Mouse (Mus musculus) kidney, postnatal 36 days (tissue): ENCODE results near the gene Pakap.

ENCODE experiments used
- DNase-seq, 2 experiments: peaks; one replicate each; pipeline ENCODE4 v3.0.0; 2021 to 2022; ENCODE audit warnings: mixed read lengths in 2 of 2

Pakap gene

GRCm38 (mm10) chr4:57567666-57568206 lies at the start of gene Pakap:
Gene Pakap, plus strand, starts transcription at chr4:57568179.
- peak in 1 of 2 experiments; percentile 50 for DNase-seq

- DNase-seq = no peak
Observed at GRCm38 (mm10) chr4:57523456-57523855, 44.5 kb upstream of the Pakap start.

GRCm38 (mm10) chr4:57524461-57524860 lies 43.5 kb upstream of the Pakap start:
- no peak for DNase-seq

GRCm38 (mm10) chr4:57525221-57526011 lies 42.6 kb upstream of the Pakap start:
- DNase-seq = no peak

GRCm38 (mm10) chr4:57528296-57528695 lies 39.7 kb upstream of the Pakap start:
- DNase-seq = no peak

- no peak for DNase-seq
Observed at GRCm38 (mm10) chr4:57533686-57534085, 34.3 kb upstream of the Pakap start.

GRCm38 (mm10) chr4:57534232-57534631 lies 33.7 kb upstream of the Pakap start:
- DNase-seq = no peak

GRCm38 (mm10) chr4:57535087-57535486 lies 32.9 kb upstream of the Pakap start:
- no peak for DNase-seq

GRCm38 (mm10) chr4:57538029-57538688 lies 29.8 kb upstream of the Pakap start:
- no peak for DNase-seq

- DNase-seq = no peak
Observed at GRCm38 (mm10) chr4:57543692-57544256, 24.2 kb upstream of the Pakap start.

- DNase-seq = no peak
Observed at GRCm38 (mm10) chr4:57547785-57548184, 20.2 kb upstream of the Pakap start.

GRCm38 (mm10) chr4:57550216-57550615 lies 17.8 kb upstream of the Pakap start:
- no peak for DNase-seq

GRCm38 (mm10) chr4:57557102-57557501 lies 10.9 kb upstream of the Pakap start:
- DNase-seq = no peak

GRCm38 (mm10) chr4:57559438-57559837 lies 8.5 kb upstream of the Pakap start:
- DNase-seq = no peak

GRCm38 (mm10) chr4:57560010-57560409 lies 8.0 kb upstream of the Pakap start:
- DNase-seq = no peak

- DNase-seq = no peak
Observed at GRCm38 (mm10) chr4:57561055-57561454, 6.9 kb upstream of the Pakap start.

GRCm38 (mm10) chr4:57565283-57565682 lies 2.7 kb upstream of the Pakap start:
- DNase-seq = no peak

GRCm38 (mm10) chr4:57565811-57566210 lies 2.2 kb upstream of the Pakap start:
- no peak for DNase-seq

GRCm38 (mm10) chr4:57568268-57569068 lies 489 bp downstream of the Pakap start:
- DNase-seq = no peak

- DNase-seq = no peak
Observed at GRCm38 (mm10) chr4:57569069-57569355, 1.0 kb downstream of the Pakap start.

- DNase-seq = no peak
Observed at GRCm38 (mm10) chr4:57569711-57570110, 1.7 kb downstream of the Pakap start.

- no peak for DNase-seq
Observed at GRCm38 (mm10) chr4:57570229-57570628, 2.2 kb downstream of the Pakap start.

GRCm38 (mm10) chr4:57574181-57574580 lies 6.2 kb downstream of the Pakap start:
- DNase-seq = no peak
